Mouse (Mus musculus) B cell, adult 67 days (primary cell): ENCODE results near the gene Etv3. TPM values are rescaled to one million over a fixed set of nuclear protein-coding genes. Genes with fewer than 3 reads are reported as not detected.

Experiments used
- total RNA-seq, 2 experiments: library from RNA; stranded (reverse); gene quantifications; 4 replicates each; pipeline ENCODE4 v1.2.4; 2023

Gene Etv3
- total RNA-seq, result 10 to 100 TPM; 74.3 to 84.5 TPM

DNA sequence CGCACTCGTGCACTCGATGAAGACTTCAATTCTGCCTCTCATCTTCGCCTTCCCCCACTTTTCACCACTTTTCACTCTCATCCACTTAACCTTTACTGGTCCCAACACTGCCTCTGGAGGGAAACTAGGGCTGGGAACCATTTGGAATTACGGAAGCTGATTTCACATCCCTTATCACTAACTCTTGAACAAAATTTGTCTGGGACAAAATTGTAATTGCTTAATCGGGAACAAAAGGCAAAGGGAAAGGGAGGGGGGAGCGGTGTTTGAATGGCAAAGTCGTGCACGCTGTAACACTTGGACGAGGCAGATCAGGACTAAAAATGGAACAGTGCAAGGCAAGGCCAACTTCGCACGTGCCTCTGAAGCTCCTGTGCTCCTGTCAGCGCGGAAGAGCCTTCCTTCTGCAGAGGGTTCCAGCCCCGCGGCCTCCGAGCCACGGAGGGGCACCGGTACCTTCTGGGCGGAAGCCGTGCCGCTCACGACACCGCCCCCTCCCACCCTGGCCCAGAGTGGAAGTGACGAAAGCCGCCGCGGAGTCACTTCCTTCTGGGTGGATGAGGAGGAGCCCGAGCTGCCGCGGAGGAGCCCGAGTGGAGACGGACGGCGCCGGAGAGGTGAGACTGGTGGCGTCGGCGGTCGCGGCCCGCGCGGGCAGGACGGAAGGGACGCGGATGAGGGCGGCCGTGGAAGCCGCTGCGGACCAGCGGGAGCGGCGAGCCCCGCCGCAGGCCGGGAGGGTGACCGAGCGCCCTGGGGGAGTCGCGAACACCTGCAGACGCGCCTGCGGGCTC, at the start of gene Etv3:
TSS of gene Etv3 (plus strand) at position 365 of the 794 bp plus-strand sequence.

Other genes starting within 250 kb of the Etv3 start
- gene Cd5l, start 167.5 kb upstream of the Etv3 start, total RNA-seq, result 1 to 10 TPM in 1 of 2 experiments, under 1 TPM in 1; 0.80 to 1.6 TPM
- gene Fcrl1, start 149.0 kb upstream of the Etv3 start, total RNA-seq, result 100 to 1,000 TPM; 384 to 420 TPM
- 10 to 100 TPM; 30.0 to 30.8 TPM for gene Fcrl5, start 89.6 kb upstream of the Etv3 start, total RNA-seq
- 10 to 100 TPM; 29.8 to 32.2 TPM for gene Arhgef11, start 92.2 kb downstream of the Etv3 start, total RNA-seq
- gene Lrrc71, start 223.2 kb downstream of the Etv3 start, total RNA-seq, result under 1 TPM in 1 of 2 experiments, not detected in 1; 0.67 TPM